Mouse (Mus musculus) midbrain, embryonic 13.5 days (tissue): ENCODE data around the gene Bend6. TPM values are rescaled to one million over a fixed set of nuclear protein-coding genes. Genes with fewer than 3 reads are reported as not detected.

Source experiments
- ATAC-seq: fragments of 200-750 bp; cut with Nextera tagmentation; 2 replicates; pipeline ENCODE4 v1.8.0; 2017; ENCODE audit warnings: mild to moderate bottlenecking, moderate TSS enrichment, moderate library complexity
- H3K27ac ChIP-seq: fragments of 300-500 bp; sonication (generic); 2 replicates; pipeline ENCODE4 v1.5.1; 2015; ENCODE audit warnings: inconsistent platforms, mild to moderate bottlenecking, moderate library complexity
- H3K27me3 ChIP-seq: fragments of 300-500 bp; sonication (generic); 2 replicates; pipeline ENCODE4 v1.6.1; 2015; ENCODE audit warnings: mild to moderate bottlenecking, inconsistent platforms
- H3K36me3 ChIP-seq: fragments of 300-500 bp; sonication (generic); 2 replicates; pipeline ENCODE4 v1.6.1; 2015; ENCODE audit warnings: mild to moderate bottlenecking, inconsistent platforms
- H3K4me1 ChIP-seq: fragments of 300-500 bp; sonication (generic); replicated peaks from 2 replicates; pipeline ENCODE4 v1.6.1; 2015; ENCODE audit warnings: inconsistent platforms
- H3K4me2 ChIP-seq: fragments of 300-500 bp; sonication (generic); replicated peaks from 2 replicates; pipeline ENCODE4 v1.6.1; 2015; ENCODE audit warnings: moderate library complexity, mild to moderate bottlenecking, inconsistent platforms
- H3K4me3 ChIP-seq: fragments of 300-500 bp; sonication (generic); replicated peaks from 2 replicates; pipeline ENCODE4 v1.5.1; 2015; ENCODE audit warnings: mild to moderate bottlenecking, inconsistent platforms
- H3K9ac ChIP-seq: fragments of 300-500 bp; sonication (generic); replicated peaks from 2 replicates; pipeline ENCODE4 v1.6.1; 2015; ENCODE audit warnings: mild to moderate bottlenecking, inconsistent platforms
- H3K9me3 ChIP-seq: fragments of 300-500 bp; sonication (generic); 2 replicates; pipeline ENCODE4 v1.6.1; 2016; ENCODE audit warnings: mild to moderate bottlenecking, inconsistent platforms
- WGBS: fragments of 180-500 bp; shearing (Covaris S2); methylation state at CpG from one replicate; pipeline ENCODE4 v1.1.7; 2015; 5-methylcytosine and 5-hydroxymethylcytosine counted together
- polyA plus RNA-seq: library from polyadenylated mRNA; unstranded; fragments of >200 nt; fragmentation: Nextera tagmentation; extraction: Ambion mirVana; gene quantifications from 2 replicates; pipeline ENCODE4 v1.2.1, GENCODE M21; 2015

Bend6 gene
- 12.2 and 12.8 TPM in 2 replicates for polyA plus RNA-seq

DNA sequence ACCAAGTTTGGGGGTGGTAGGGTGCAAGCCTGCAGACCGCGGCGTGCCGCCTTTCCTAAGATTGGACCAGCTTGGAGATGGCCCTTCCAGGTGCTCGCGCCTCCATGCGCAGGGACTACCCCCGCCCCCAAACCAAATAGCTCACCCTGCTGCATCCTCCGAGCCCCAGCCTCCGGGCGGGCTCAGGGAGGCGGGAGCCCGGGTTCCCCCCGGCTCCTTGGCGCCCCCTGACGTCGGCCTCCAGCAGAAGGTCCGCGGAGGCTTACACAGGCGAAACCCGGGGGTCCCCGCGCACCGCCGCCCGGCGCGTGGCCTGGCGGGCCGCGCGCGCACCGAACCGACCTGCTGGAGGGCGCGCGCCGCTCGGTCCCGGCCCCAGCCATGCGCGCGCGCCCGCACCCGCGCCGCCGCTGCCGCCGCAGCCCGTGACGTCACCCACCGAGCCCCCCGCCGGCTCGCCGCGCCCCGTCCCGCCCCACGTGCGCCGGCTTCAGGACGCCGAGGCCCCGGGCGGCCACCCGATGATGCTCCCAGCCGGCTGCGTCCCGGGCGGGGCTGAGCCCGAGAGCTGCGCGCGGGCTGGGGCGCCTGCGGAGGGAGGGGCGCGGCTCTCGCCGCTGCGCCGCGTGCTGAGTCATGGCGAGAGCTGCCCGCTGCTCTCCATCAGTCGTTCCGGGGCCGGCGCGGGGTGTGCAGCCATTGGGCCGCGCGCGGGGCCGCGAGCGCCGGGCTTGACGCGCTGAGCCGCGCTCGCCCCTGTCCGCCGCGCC is at the start of gene Bend6:
Gene Bend6 (minus strand): TSS at position 396 of the 770 bp plus-strand sequence.
- no peaks in the 10 kb centered on the region for H3K9me3 ChIP-seq
- H3K36me3 ChIP-seq, result no peaks in the 10 kb centered on the region
- H3K4me1 ChIP-seq, result peaks cover 26% of the 10 kb centered on the region
- peak within 1 kb of the TSS; percentile 77 for H3K9ac ChIP-seq
- WGBS, result under 1% methylated on average over 90 of the region's 110 CpGs
- H3K27me3 ChIP-seq, result peaks cover 30% of the 10 kb centered on the region
- peak within 1 kb of the TSS; percentile 88 for H3K4me2 ChIP-seq
- H3K27ac ChIP-seq, result peak within 1 kb of the TSS; percentile 79
- peak; percentile 87 for ATAC-seq
- peak within 1 kb of the TSS; percentile 66 for H3K4me3 ChIP-seq

DNA sequence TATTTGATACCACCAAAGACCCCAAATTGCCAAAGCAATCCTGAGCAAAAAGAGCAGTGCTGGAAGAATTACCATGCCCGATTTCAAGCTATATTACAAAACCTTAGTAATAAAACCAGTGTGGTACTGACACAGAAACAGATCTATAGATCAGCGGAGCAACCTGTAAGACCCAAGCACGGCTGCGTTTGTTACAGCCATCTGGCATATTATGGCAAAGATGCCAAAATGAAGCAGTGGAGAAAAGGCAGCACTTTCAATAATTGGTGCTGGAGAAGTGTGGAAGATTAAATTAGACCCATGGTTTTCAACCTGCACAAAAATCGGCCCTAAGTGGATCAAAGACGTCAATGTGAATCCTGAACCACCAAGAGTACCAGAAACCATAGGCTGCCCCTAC is 48.0 kb upstream of the Bend6 start:
- Histone ChIP-seq H3K9me3 (no peaks in the 10 kb centered on the region), H3K27ac (no peak overlapping the region), H3K4me1 (no peaks in the 10 kb centered on the region), H3K27me3 (no peaks in the 10 kb centered on the region), H3K36me3 (no peaks in the 10 kb centered on the region), H3K4me3 (no peak overlapping the region), H3K9ac (no peak overlapping the region), H3K4me2 (no peak overlapping the region)
- no peak for ATAC-seq
- 93% methylated on average over 6 of the region's 6 CpGs for WGBS

DNA sequence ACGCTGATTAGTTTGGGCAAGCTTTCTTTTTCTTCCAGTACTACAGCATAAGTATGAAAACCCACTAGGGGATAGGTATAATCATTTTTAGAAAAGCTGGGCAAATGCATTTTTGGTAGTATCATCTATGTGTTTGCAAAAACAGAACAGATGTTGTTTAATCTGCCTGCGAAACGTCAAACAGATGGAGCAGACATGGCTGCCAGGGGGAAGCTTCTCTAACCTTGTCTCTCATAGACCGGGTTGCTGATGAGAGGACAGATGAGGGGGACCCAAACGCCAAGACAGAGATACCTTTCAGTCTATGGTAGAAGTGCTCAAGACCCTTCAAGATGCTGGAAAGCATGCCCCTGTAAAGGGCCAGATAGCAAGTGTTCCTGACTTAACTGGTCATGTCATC is 40.9 kb upstream of the Bend6 start:
- H3K27ac ChIP-seq, result no peak overlapping the region

DNA sequence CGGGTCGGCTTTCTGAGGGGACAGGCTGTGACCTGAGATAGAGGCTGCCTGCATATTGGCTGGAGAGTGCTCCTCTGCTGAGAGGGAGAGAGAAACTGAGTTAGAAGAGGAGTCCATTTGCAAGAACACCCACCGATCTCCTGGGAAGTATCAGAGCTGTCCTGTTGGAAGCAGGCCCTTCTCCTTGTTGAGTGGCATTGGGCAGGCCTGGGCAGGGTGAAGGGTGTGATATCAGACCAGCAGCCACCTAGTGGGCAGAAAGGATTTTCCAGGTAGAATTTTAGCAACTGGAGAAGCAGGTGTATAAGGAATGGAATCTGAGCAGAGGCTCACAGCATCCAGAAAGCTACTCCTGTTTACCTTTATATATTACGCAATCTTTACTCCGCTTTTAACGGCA is 40.2 kb upstream of the Bend6 start:
- Histone ChIP-seq H3K4me1 (no peaks in the 10 kb centered on the region), H3K4me3 (no peak overlapping the region), H3K27me3 (no peaks in the 10 kb centered on the region), H3K4me2 (no peak overlapping the region), H3K9me3 (no peaks in the 10 kb centered on the region), H3K36me3 (no peaks in the 10 kb centered on the region), H3K9ac (no peak overlapping the region), H3K27ac (no peak overlapping the region)
- no peak for ATAC-seq
- 92% methylated on average over 6 of the region's 6 CpGs for WGBS

More for the DNA sequence above, 40.9 kb upstream of the Bend6 start:
- Histone ChIP-seq H3K9ac (no peak overlapping the region), H3K4me1 (no peaks in the 10 kb centered on the region), H3K4me2 (no peak overlapping the region), H3K36me3 (no peaks in the 10 kb centered on the region), H3K9me3 (no peaks in the 10 kb centered on the region), H3K27me3 (no peaks in the 10 kb centered on the region), H3K4me3 (no peak overlapping the region)
- ATAC-seq, result no peak
- WGBS, result 91% methylated on average over 5 of the region's 5 CpGs

DNA sequence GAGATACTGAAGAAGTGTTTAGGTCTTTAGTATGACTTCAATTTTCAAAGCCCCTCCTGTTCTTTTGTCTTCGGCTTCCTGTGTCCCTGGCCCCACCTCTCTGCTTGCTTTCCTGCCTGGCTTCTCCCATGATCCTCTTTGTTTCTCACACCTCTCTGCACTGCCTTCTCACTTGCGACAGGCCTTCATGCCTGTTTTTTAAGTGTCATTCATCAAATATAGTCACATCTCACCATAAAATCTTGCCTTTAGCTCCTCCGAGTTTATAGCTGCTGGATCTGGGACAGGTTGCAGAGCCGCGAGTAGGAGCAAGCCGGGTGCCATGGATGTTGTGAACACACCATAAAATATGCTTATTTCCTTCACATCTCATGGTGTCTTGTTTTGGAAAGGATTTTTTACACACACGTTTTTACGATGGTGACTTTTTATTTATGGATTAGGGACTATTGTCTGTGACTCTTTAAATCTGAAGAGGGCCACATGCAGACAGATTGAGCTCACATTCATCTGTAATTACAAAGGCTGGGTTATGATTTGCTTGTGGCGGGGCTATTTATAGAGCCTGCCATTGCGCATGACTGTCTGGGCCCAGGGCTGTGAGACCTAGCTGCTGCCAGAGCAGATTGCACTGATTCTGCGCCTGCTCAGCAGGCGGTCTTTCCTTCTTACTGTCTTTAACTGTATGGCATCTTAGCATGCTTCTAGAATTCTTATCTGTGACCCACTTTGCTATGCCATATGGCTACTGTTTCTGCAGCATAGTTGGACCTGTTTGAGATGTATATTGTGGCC is 39.2 kb upstream of the Bend6 start:
- Histone ChIP-seq H3K4me3 (no peak overlapping the region), H3K9ac (no peak overlapping the region), H3K4me2 (no peak overlapping the region), H3K36me3 (no peaks in the 10 kb centered on the region), H3K27ac (no peak overlapping the region), H3K27me3 (no peaks in the 10 kb centered on the region), H3K4me1 (no peaks in the 10 kb centered on the region), H3K9me3 (no peaks in the 10 kb centered on the region)
- 83% methylated on average over 12 of the region's 12 CpGs for WGBS
- ATAC-seq, result peak; percentile 43; the same call in 1 of the 2 replicates

DNA sequence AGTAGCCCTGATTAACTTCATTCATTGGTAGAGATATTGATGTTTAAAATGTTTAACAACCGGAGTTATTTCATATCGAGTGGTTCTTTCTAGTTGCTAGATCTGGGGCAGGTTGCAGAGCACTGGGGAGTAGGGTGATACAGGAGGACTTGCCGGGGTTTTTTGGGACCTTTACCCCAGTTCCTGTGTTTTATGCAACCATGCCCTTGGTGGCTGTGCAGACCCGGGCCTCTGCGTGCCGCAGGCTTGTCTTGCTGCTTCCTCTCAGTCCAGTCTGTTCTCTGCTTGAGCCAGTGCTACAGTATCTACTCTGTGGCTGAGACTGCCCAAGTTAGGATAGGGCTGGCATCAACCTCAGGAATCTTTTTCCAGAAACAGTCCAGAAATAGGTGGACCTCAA is 38.1 kb upstream of the Bend6 start:
- 95% methylated on average over 6 of the region's 6 CpGs for WGBS
- Histone ChIP-seq H3K4me2 (no peak overlapping the region), H3K9me3 (no peaks in the 10 kb centered on the region), H3K36me3 (no peaks in the 10 kb centered on the region), H3K4me1 (no peaks in the 10 kb centered on the region), H3K9ac (no peak overlapping the region), H3K27me3 (no peaks in the 10 kb centered on the region), H3K4me3 (no peak overlapping the region), H3K27ac (no peak overlapping the region)
- ATAC-seq, result no peak

DNA sequence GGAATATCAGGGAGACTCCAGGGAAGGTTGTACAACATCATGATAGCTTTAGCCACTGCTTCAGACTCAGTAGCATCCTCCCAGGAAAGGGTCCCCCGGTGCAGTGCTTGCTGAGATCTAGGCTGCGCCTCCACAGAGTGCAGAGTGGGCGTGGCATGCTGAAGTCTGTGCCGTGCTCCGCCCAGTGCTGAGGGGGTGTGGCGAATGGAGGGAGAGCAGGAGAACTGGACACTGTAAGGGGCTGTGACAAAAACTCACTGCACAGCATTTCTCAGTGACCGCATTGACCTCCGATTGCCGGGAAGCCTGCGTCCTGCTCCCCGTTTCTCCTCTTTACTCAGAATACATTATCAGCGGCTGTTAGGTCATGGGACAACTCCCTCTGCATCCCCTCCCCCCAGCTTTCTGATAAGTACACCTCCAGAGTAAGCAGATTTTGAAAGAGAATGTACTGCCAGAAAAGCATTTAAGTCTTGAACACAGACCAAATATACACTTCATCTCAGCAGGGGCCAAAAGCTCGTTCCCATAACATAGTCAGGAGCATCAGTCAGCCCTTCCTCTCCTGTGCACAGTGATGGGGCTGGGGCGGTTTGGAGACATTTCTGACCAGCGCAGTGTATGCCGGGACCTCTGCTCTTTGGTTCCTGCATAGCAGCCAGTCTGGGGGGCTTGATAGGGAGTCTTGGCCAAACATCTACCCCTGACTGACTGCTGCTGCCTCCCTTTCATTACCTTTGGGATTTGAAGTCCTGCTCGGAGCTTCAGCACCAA is 37.5 kb upstream of the Bend6 start:
- H3K4me3 ChIP-seq, result no peak overlapping the region
- H3K27me3 ChIP-seq, result no peaks in the 10 kb centered on the region
- no peak overlapping the region for H3K9ac ChIP-seq
- H3K9me3 ChIP-seq, result no peaks in the 10 kb centered on the region
- H3K36me3 ChIP-seq, result no peaks in the 10 kb centered on the region
- H3K4me1 ChIP-seq, result no peaks in the 10 kb centered on the region
- no peak overlapping the region for H3K27ac ChIP-seq
- ATAC-seq, result peak; percentile 34; the same call in 1 of the 2 replicates
- no peak overlapping the region for H3K4me2 ChIP-seq
- 73% methylated on average over 17 of the region's 17 CpGs for WGBS

DNA sequence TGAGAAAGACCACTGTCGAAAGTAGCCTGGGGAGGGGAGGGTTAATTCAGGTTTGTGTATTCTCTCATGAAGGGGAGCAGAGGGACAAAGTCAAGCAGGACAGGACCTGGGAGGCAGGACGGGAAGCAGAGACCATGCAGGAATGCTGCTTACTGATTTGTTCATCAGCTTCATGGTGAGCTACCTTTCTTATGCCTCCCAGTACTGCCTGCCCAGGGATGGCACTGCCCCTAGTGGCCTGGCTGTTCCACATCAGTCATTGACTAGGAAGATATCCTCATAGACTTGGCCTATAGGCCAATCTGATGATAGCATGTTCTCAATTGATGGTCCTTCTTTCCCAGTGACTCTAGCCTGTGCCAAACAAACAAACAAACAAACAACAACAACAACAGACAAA is 36.3 kb upstream of the Bend6 start:
- no peak overlapping the region for H3K4me2 ChIP-seq
- H3K9ac ChIP-seq, result no peak overlapping the region
- no peaks in the 10 kb centered on the region for H3K4me1 ChIP-seq
- 72% methylated on average over 2 of the region's 2 CpGs for WGBS
- H3K4me3 ChIP-seq, result no peak overlapping the region
- ATAC-seq, result no peak
- no peaks in the 10 kb centered on the region for H3K36me3 ChIP-seq
- no peaks in the 10 kb centered on the region for H3K27me3 ChIP-seq
- no peak overlapping the region for H3K27ac ChIP-seq
- no peaks in the 10 kb centered on the region for H3K9me3 ChIP-seq

DNA sequence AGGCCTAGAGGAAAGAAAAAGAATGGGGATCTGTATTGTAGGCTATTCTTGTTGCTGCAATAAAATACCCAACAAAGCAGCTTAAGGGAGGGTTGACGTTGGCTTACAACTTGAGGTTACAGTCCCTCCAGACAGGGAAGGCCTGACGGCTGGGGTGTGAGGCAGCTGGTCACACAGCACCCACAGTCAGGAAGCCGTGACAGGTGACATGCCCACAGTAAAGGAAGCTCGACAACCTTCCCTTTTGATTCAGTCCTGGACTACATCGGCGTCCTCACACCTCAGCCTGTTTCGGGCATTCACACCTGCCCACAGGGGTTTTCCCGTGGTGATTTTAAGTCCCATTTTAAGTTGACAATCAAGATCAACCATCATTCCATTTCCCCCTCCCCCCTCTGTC is 35.0 kb upstream of the Bend6 start:
- Histone ChIP-seq H3K9me3 (no peaks in the 10 kb centered on the region), H3K4me1 (no peaks in the 10 kb centered on the region), H3K9ac (no peak overlapping the region), H3K4me2 (no peak overlapping the region), H3K36me3 (no peaks in the 10 kb centered on the region), H3K27me3 (no peaks in the 10 kb centered on the region), H3K27ac (no peak overlapping the region), H3K4me3 (no peak overlapping the region)
- no peak for ATAC-seq
- WGBS, result 91% methylated on average over 8 of the region's 8 CpGs

DNA sequence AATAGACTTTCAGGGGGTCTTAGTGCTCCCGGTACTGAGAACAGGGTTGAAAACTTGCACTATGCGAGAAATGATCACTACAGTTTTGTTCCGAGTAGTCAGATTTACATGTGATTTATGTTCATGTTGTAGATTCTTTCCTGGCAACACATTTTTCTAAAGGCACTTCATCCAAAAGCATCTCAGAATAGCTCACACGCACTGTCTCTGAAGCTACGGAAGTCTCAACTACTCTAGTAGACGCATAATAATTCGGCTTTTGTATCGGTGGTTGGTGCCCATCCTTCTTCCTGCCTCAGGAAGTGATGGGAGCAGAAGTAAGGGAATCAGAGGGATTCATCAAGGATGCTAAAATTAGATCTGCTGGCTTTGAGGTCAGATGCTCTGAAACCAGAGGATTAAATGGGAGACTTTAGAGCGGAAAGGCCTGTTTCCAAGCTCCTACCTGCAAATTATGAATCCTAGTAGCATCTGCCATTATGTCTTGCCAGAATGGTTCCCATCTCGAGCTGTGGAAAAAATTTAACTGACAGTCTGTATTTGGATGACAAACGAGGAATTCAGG is 32.8 kb upstream of the Bend6 start:
- no peaks in the 10 kb centered on the region for H3K4me1 ChIP-seq
- no peak overlapping the region for H3K4me2 ChIP-seq
- no peaks in the 10 kb centered on the region for H3K9me3 ChIP-seq
- ATAC-seq, result no peak
- no peak overlapping the region for H3K9ac ChIP-seq
- no peaks in the 10 kb centered on the region for H3K36me3 ChIP-seq
- H3K4me3 ChIP-seq, result no peak overlapping the region
- no peak overlapping the region for H3K27ac ChIP-seq
- no peaks in the 10 kb centered on the region for H3K27me3 ChIP-seq
- WGBS, result 86% methylated on average over 11 of the region's 11 CpGs

DNA sequence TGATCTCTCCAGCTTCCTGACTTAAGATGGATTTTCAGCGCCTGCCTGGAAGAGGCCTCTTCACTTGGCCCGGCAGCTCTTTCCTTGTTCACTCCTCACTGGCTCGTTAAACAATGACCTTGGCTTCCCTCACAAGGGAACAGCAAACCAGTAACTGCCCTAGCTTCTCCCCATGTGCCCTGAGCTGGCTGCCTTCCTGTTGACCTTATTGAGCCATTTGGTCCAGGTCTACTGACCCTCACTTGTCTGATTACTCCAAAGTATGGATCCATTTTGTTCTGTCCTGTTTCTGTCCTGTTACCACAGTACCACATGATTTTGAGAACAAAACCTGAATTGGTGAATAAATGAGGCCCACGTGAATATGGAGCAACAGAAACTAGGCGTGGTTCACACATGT is 32.2 kb upstream of the Bend6 start:
- Histone ChIP-seq H3K4me1 (no peaks in the 10 kb centered on the region), H3K36me3 (no peaks in the 10 kb centered on the region), H3K27ac (no peak overlapping the region), H3K9ac (no peak overlapping the region), H3K4me2 (no peak overlapping the region), H3K9me3 (no peaks in the 10 kb centered on the region), H3K4me3 (no peak overlapping the region), H3K27me3 (no peaks in the 10 kb centered on the region)
- 89% methylated on average over 5 of the region's 5 CpGs for WGBS
- no peak for ATAC-seq

DNA sequence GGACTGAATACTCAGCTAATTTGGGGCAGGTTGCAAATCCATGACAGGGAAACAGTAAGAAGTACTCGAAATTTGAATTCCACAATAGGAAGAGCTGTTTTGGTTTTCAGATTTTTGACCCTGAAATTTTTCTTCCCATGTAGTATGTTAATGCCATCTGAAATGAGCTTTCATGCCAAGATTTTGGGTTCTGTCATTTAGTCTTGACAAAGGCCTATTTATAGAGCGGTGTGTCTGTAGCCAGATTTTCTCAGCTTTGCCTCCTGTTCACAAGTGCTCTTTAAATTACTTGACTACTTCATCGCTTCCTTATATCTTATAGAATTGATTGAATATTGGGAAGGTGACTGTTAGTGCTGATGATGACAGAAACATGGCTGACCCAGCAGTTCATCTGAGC is 28.3 kb upstream of the Bend6 start:
- no peak overlapping the region for H3K4me2 ChIP-seq
- WGBS, result 95% methylated on average over 3 of the region's 3 CpGs
- H3K36me3 ChIP-seq, result no peaks in the 10 kb centered on the region
- no peaks in the 10 kb centered on the region for H3K9me3 ChIP-seq
- H3K4me1 ChIP-seq, result peaks cover 13% of the 10 kb centered on the region
- no peaks in the 10 kb centered on the region for H3K27me3 ChIP-seq
- H3K27ac ChIP-seq, result no peak overlapping the region
- H3K9ac ChIP-seq, result no peak overlapping the region
- no peak overlapping the region for H3K4me3 ChIP-seq
- ATAC-seq, result no peak
